Mouse (Mus musculus): ENCODE measurements around the gene Myo7a.

The Myo7a gene

DNA sequence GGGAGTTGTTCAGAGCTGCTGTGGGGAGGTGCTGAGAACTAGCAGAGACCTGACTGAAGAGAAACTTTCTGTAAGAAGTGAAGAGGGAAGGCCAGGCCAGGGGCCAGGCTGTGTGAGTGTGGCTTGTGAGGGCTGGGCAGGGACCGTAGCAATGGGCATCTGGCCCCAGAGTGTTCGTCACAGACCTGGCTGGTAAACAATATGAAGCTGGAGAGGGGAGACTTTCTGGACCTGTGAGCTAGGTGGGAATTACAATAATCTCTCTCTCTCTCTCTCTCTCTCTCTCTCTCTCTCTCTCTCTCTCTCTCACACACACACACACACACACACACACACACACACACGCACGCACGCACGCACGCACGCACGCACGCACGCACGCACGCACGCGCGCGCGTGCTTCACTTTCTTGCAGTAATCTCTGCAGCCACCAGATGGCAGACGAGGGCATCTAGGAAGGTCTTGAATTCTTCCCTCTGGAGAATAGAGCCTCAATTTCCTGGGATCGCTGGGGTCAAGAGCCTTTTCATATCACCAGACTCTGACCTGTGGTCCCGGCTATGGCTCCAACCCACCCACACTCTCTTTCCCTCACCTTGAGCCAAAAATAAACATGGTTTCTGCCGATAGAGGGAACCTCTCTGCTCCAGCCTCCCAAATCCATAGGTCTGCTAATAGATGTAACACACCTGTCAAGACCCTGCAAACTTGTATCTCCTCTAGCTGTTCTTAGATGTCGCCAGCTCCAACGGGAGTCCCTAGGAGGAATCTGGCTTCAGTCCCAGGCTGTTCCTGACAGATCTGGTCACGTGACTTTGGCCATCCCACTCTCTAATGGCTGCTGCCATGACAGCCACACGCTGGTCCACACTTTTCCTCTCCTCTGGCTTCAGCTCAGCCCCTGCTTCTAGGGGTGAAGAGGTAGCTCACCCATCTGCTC, 16.1 kb downstream of the Myo7a start:
- DNase-seq (ENCODE audit: low read depth, low spot score) = peak; percentile 46

- no peak for DNase-seq (ENCODE audit: low read depth, low spot score)
Observed at GRCm38 (mm10) chr7:98102488-98102887, 16.8 kb downstream of the Myo7a start.

DNA sequence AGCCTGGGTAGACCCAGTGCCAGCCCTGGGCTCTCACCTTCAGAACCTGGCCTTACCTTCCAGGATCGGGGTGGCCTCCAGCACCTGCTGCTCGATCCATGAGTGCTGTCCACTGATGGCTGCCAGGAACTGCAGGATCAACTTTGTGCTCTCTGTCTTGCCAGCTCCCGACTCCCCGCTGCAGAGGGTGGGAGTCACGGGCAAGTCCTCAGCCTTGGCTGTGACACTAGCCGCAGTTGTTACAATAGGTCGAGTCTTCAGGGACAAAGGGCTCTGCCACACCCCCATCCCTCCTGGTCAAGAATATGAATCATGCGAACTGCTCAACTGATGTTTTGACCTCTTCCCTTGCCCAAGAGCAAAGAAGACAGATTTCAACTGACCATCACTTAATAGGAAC, 21.8 kb downstream of the Myo7a start:
- no peak for DNase-seq (ENCODE audit: low read depth, low spot score)

DNA sequence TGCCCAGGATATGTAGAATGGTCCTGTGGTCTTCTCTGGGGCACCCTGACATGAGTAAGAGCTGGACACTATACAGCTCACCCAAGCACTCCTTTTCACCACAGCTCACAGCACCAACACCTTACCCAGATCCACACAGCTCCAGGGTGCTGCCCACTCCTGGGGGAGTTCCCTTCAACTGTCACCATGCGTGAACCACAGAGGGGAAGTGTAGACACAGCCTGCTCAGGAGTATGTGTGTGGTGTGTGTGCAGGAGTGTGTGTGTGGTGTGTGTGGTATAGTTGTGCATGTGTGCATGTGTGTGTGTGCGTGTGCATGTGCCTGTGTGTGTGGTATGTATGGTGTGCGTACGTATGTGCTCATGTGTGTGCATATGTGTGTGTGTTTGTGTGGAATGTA, 23.5 kb downstream of the Myo7a start:
- no peak for DNase-seq (ENCODE audit: low read depth, low spot score)

GRCm38 (mm10) chr7:98086346-98086745, 33.0 kb downstream of the Myo7a start:
- no peak for DNase-seq (ENCODE audit: low read depth, low spot score)

- DNase-seq (ENCODE audit: low read depth, low spot score) = no peak
Observed at GRCm38 (mm10) chr7:98085314-98085713, 34.0 kb downstream of the Myo7a start.

- no peak for DNase-seq (ENCODE audit: low read depth, low spot score)
Observed at GRCm38 (mm10) chr7:98084541-98085293, 34.6 kb downstream of the Myo7a start.

- no peak for DNase-seq (ENCODE audit: low read depth, low spot score)
Observed at GRCm38 (mm10) chr7:98082376-98082775, 36.9 kb downstream of the Myo7a start.

DNA sequence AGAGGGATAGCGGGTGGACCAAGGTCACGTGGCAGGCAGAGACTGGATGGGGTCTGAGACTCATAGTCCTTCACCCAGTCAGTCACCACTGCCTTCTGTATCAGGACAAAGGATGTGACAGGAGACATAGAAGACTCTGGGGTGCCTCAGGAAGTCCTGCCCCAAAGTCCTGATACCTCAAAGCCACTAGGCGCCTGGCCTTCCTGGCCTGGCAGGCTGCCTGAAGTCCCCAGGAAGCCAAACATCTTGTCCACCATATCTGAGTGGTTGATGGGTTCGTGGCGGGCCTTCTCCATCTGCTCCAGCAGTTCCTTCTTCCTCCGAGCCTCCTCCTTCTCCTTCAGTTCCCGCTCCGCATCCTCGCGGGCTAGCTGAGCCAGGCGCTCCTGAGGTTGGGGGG, 41.9 kb downstream of the Myo7a start:
- DNase-seq (ENCODE audit: low read depth, low spot score) = no peak

DNA sequence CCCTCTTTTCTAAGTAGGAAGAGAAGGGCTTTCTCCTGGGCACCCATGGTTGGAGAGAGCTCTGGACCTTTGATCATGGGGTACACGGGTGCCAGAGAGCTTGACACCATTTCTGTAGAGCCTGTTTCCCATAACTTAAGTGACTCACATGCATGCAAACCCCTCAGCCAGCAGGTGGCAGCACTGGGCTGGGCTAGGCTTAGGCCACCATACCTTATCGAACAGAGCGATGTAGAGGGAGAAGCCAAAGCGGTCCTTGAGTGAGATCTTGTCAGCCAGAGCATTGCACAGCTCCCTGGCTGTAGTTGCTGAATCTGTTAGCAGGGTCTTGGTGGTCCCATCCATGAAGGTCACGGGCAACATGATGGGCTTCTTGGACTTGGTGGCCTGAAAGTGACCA, 47.7 kb downstream of the Myo7a start:
- DNase-seq (ENCODE audit: low read depth, low spot score) = peak; percentile 36

- DNase-seq (ENCODE audit: low read depth, low spot score) = no peak
Observed at GRCm38 (mm10) chr7:98066229-98066628, 53.1 kb downstream of the Myo7a start.

DNA sequence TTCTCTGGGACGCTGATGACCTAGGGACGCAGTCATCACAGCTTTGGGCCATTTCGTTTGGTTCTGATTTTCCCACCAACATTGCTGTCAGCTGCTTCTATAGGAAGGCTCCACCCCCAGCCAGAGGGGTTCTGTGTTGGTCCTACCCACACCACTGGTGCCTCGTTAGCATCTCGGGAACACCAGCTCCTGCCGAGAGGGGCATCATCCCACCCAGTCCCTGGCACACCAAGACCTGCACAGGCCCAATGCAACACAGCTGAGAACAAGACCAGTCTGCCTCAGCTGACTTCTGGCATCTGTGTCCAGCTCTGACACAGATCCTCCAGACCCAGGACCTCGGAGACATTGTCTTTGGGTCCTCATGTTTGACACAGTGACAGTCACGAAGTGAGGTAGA, 64.4 kb downstream of the Myo7a start:
- DNase-seq (ENCODE audit: low read depth, low spot score) = no peak

- no peak for DNase-seq (ENCODE audit: low read depth, low spot score)
Observed at GRCm38 (mm10) chr7:98054461-98054860, 64.9 kb downstream of the Myo7a start.

- no peak for DNase-seq (ENCODE audit: low read depth, low spot score)
Observed at GRCm38 (mm10) chr7:98051980-98052379, 67.3 kb downstream of the Myo7a start.

DNA sequence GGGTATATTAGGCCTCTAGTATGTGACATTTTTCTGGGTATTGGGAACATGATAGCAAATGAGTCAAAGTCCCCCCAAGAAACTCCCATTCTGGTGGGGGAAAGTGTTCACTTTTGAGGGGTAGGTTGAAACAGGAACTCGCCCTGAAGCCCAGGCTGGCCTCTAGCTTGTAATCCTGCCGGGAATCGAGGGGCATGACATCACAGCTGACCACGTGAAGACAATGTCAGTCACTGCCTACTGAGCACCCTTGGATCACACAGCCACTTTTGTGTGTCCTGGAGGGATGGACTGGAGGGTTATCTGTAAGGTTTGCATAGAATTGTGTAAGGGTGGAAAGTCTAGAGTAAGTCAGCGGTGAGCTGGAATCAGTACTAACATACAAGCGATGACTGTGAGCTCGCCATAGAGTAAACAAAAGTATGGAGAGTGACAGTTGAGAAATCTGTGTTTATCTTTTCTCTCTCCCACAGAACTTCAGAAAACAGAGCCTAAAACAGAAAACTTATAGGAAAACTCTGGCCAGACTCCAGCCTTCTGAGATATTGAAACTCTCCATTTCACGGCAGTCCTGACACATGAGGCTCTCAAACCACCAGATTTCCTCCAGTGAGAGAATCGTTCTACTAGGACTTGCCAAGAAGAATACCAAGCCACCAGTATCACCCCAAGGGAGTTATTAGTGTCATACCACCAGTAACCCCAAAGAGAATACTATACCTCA, 71.1 kb downstream of the Myo7a start:
- DNase-seq (ENCODE audit: low read depth, low spot score) = no peak

DNA sequence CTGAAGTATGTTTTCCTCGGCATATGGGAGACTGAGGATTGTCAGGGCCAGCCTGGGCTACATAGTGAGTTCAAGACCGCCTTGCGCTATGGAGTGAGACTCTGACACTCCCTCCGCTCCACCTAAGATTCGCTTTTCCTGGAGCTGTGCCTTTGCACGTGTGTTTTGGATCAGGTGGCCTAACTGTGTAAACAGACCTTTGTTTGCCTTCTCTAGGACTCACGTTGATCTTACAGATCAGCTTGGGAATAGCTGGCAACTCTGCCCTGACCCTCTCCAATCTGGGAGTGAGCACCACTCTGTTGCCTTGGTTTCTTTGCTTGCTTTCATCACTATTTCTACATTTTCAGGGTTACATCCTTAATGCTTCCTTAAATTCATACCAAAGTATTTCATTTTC, 116.7 kb downstream of the Myo7a start:
- no peak for DNase-seq (ENCODE audit: low read depth, low spot score)

Data from telencephalon, adult 2 months (tissue).